Mouse (Mus musculus): Measurements from ENCODE around the gene Rab5c. TPM values are rescaled to one million over a fixed set of nuclear protein-coding genes. Genes with fewer than 3 reads are reported as not detected.

Rab5c gene
- polyA plus RNA-seq, 1 experiment from 2014 or later = 23.4 TPM

DNA sequence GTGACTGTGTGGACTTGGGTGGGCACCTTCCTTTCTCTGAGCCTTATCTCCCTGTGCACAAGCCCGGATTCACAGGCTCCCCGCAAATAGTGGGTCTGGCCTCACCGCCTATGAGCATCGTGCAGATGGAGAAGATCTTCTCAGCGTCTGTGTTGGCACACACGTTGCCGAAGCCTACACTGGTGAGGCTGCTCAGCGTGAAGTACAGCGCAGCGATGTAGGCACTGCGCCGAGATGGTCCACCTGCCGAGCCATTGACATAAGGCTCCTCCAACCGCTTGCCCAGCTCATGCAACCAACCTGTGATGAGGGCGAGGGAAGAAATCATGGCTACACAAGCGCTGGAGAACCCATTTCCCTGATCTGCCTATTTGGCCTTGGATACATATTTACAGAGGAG is 12.1 kb upstream of the Rab5c start:
- Histone ChIP-seq H3K36me3 (peaks cover 8% of the 10 kb centered on the region), H3K4me1 (no peaks in the 10 kb centered on the region), H3K4me3 (no peak overlapping the region), H3K9ac (replicated peaks) (no peak overlapping the region), H3K27ac (replicated peaks) (no peak overlapping the region), H3K4me2 (replicated peaks) (no peak overlapping the region), H3K9me3 (no peaks in the 10 kb centered on the region), H3K27me3 (peaks cover 32% of the 10 kb centered on the region)
- ATAC-seq (ENCODE audit: low FRiP score, low read depth) = no peak
- 92% methylated on average over 16 of the region's 16 CpGs for WGBS

DNA sequence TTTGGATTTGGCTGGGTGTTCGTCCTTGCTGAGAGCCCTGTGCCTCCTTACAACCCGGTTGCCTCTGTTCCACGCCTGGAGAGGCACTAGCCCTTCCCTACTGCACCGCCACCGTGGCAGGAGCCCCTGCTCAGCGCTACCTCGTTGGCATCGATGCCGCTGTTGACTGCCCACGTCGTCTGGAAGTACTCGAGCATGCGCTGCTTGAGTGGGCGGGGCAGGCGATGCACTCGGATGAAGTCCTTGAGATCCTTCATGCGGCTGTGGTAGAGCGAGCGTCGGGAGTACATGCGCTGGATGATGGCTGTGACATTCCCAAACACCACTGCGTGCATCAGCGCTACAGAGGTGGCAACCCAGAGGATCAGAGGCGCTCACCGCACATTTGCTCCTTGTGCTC is 11.5 kb upstream of the Rab5c start:
- H3K36me3 ChIP-seq = peaks cover 10% of the 10 kb centered on the region
- H3K27me3 ChIP-seq = peaks cover 32% of the 10 kb centered on the region
- no peak overlapping the region for H3K27ac ChIP-seq (replicated peaks)
- no peaks in the 10 kb centered on the region for H3K4me1 ChIP-seq
- 59% methylated on average over 25 of the region's 25 CpGs for WGBS
- no peak overlapping the region for H3K4me3 ChIP-seq
- no peak for ATAC-seq (ENCODE audit: low FRiP score, low read depth)
- H3K4me2 ChIP-seq (replicated peaks) = no peak overlapping the region
- H3K9me3 ChIP-seq = no peaks in the 10 kb centered on the region
- H3K9ac ChIP-seq (replicated peaks) = no peak overlapping the region

DNA sequence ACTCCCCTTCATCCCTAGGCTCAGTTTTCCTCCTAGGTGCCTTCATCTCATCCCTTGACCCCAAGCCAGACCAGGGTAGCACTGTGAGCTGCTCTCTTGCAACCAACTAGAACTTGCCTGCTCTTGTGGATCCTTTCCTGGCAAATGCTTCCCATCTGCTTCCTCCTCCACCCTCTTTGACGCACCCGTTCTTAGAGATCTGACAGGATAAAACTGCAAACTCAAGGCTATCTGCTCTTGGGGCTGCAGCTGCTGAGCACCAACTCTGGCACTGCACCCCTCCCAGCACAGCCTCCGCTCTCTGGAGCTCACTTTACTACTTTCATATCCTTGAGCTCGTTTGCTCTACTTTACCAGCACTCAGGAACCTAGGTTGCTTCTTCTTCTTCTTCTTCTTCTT is 10.6 kb upstream of the Rab5c start:
- Histone ChIP-seq H3K9me3 (no peaks in the 10 kb centered on the region), H3K4me2 (replicated peaks) (no peak overlapping the region), H3K27ac (replicated peaks) (no peak overlapping the region), H3K27me3 (peaks cover 30% of the 10 kb centered on the region), H3K4me1 (no peaks in the 10 kb centered on the region), H3K9ac (replicated peaks) (no peak overlapping the region), H3K36me3 (peaks cover 10% of the 10 kb centered on the region), H3K4me3 (no peak overlapping the region)
- 84% methylated on average over 4 of the region's 4 CpGs for WGBS
- ATAC-seq (ENCODE audit: low FRiP score, low read depth) = no peak

DNA sequence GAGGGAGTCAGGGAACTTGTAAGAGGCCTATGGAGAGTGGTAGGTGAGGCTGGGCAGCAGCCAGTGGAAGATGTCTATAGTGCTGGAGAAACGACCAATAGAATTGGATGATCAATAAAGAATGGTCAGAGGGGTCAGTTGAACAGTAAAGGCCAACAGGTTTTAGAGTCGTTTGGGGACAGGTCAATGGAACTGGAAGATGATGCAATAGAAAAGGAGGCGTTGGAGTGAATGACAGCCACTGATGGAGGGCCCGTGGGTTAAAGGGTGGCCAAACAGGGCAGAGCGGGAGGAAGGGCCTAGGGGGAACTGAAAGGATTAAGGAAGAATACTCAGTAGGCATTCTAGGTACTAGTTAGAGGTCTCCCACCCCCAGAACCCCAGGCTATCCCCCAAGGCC is 9.1 kb upstream of the Rab5c start:
- no peak for ATAC-seq (ENCODE audit: low FRiP score, low read depth)
- H3K9me3 ChIP-seq = no peaks in the 10 kb centered on the region
- no peak overlapping the region for H3K27ac ChIP-seq (replicated peaks)
- no peak overlapping the region for H3K4me3 ChIP-seq
- no peaks in the 10 kb centered on the region for H3K4me1 ChIP-seq
- peaks cover 30% of the 10 kb centered on the region for H3K27me3 ChIP-seq
- H3K9ac ChIP-seq (replicated peaks) = no peak overlapping the region
- no peak overlapping the region for H3K4me2 ChIP-seq (replicated peaks)
- peaks cover 10% of the 10 kb centered on the region for H3K36me3 ChIP-seq
- 74% methylated on average over 5 of the region's 5 CpGs for WGBS

DNA sequence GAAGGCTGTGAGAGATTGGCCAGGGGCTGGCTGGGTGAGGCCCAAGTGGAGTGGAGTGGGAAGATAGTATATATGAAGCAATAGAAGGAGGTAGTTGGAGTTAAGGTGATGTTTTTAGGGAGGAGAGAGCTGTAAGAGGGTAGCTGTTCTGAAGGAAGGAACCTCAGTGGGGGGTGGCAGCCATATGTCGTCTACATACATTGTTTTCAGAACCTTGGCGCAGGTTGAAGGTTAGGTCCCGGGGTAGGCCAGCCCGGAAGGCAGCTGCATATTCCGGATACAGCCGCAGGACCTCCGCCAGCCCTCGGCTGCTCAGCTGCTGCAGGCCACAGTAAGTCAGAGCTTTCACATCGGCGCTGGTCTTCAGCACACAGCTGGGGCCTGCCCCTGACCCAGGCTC is 8.5 kb upstream of the Rab5c start:
- 87% methylated on average over 10 of the region's 10 CpGs for WGBS
- no peak for ATAC-seq (ENCODE audit: low FRiP score, low read depth)

DNA sequence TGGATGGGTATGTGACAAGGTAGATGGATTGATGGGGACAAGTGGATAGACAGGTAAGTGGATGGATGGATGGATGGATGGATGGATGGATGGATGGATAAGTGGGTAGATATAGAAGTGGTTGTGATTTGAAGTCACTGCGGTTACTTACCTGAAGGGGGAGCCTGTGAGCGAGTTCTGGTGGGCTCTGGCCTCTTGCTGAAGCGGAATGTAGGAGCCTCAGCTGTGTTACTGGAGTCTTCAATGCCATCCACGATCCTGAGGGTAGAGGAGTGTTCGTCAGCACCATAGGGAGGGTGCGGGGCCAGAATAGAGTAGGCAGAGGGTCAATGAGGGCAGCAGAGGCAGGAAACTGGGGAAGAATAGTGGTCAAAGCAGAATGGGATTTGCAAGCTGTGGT is 7.1 kb upstream of the Rab5c start:
- H3K27ac ChIP-seq (replicated peaks) = no peak overlapping the region
- WGBS = 15% methylated on average over 6 of the region's 6 CpGs
- H3K9me3 ChIP-seq = no peaks in the 10 kb centered on the region
- H3K4me3 ChIP-seq = no peak overlapping the region
- peaks cover 24% of the 10 kb centered on the region for H3K27me3 ChIP-seq
- H3K36me3 ChIP-seq = peaks cover 6% of the 10 kb centered on the region; the same call in 1 of the 2 replicates
- ATAC-seq (ENCODE audit: low FRiP score, low read depth) = no peak
- no peak overlapping the region for H3K9ac ChIP-seq (replicated peaks)
- no peaks in the 10 kb centered on the region for H3K4me1 ChIP-seq
- no peak overlapping the region for H3K4me2 ChIP-seq (replicated peaks)

More for the DNA sequence above, 8.5 kb upstream of the Rab5c start:
- Histone ChIP-seq H3K27me3 (peaks cover 29% of the 10 kb centered on the region), H3K9me3 (no peaks in the 10 kb centered on the region), H3K4me2 (replicated peaks) (no peak overlapping the region), H3K4me1 (no peaks in the 10 kb centered on the region), H3K27ac (replicated peaks) (no peak overlapping the region), H3K9ac (replicated peaks) (no peak overlapping the region), H3K4me3 (no peak overlapping the region), H3K36me3 (peaks cover 6% of the 10 kb centered on the region)

DNA sequence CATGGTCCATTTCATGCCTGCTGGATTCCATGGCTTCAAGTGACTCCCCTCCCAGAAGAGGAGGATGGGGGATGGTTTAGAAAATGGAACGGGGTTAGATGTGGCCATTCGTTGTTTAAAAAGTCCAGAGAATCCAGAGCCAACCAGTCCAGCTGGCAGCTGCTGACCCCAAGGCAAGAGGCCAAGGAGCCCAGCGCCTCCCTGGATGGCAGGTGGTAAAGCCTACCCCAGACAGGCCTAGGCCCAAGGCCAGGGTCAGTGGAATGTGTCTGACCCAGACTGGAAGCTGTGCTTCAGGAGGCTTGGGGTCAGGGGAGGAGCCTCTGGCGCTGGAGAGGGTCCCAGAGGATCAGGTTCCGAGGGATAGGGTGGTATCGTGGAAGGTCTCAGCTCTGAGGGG is 3.3 kb upstream of the Rab5c start:
- peaks cover 3% of the 10 kb centered on the region; the same call in 1 of the 2 replicates for H3K27me3 ChIP-seq
- no peak for ATAC-seq (ENCODE audit: low FRiP score, low read depth)
- H3K4me1 ChIP-seq = peaks cover 16% of the 10 kb centered on the region
- no peaks in the 10 kb centered on the region for H3K9me3 ChIP-seq
- H3K4me2 ChIP-seq (replicated peaks) = no peak overlapping the region
- no peak overlapping the region for H3K4me3 ChIP-seq
- peaks cover 6% of the 10 kb centered on the region; the same call in 1 of the 2 replicates for H3K36me3 ChIP-seq
- WGBS = 76% methylated on average over 6 of the region's 6 CpGs
- H3K9ac ChIP-seq (replicated peaks) = no peak overlapping the region
- no peak overlapping the region for H3K27ac ChIP-seq (replicated peaks)

DNA sequence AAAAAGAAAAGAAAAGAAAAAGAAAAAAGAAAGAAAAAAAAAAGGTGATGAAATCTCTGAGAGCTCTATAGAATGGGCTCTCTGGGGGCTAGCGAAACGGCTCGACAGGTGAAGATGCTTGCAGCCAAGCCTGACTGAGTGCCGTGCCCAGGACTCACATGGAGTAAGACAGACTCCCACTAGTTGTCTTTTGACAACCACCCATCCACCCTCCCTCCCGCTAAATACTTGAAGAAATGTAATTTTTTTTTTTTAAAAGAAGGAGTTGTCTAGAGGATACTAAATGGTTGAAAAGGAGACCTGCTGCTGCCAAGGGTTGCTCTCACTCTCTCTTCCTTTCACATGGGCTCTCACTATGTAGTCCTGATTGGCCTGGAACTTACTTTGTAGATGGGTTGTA is 734 bp upstream of the Rab5c start:
- Histone ChIP-seq H3K4me2 (replicated peaks) (peak overlapping the region; percentile 97), H3K9ac (replicated peaks) (peak overlapping the region; percentile 93; the same call in 1 of the 2 replicates), H3K27me3 (peaks cover 3% of the 10 kb centered on the region; the same call in 1 of the 2 replicates), H3K9me3 (no peaks in the 10 kb centered on the region), H3K4me3 (peak overlapping the region; percentile 96), H3K27ac (replicated peaks) (no peak overlapping the region), H3K4me1 (peaks cover 23% of the 10 kb centered on the region), H3K36me3 (0 out of 2 replicates have a peak, but pooled peaks cover 3% of the 10 kb centered on the region)
- ATAC-seq (ENCODE audit: low FRiP score, low read depth) = no peak
- WGBS = 18% methylated on average over 5 of the region's 5 CpGs

DNA sequence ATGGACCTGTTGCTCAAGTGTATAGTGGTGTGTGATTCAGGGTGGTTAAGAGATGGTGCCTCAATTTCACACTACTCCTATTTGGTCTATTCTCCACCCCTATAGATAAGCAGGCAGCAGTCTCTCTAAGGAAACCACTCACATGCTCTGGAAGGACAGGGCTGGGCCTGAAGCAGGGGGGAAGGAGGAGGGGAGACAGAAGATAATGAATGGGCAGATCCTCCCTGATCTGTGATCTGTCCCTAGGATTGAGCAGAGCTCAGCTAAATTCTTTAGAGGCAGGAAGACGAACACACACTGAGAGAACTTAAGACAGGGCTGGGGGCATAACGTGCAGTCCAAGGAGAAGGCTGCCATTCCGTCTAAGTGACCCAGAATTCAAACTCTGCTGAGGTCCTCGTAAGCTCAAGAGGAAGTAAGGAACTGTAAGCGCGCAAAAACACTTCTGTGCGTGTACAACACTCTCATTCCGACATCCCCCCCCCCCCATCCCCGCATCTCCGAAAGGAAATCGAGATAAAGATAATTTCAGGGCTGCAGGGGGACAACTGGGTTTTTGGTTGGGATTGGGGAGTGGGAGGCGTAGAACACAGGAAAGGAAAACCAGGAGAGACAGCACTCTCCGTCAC is 796 bp downstream of the Rab5c start:
- Histone ChIP-seq H3K27me3 (peaks cover 3% of the 10 kb centered on the region; the same call in 1 of the 2 replicates), H3K4me1 (peaks cover 23% of the 10 kb centered on the region), H3K9ac (replicated peaks) (peak overlapping the region; percentile 93), H3K9me3 (no peaks in the 10 kb centered on the region), H3K4me2 (replicated peaks) (peak overlapping the region; percentile 97), H3K27ac (replicated peaks) (no peak overlapping the region), H3K36me3 (peaks cover 16% of the 10 kb centered on the region), H3K4me3 (peak overlapping the region; percentile 96)
- WGBS = 5% methylated on average over 13 of the region's 13 CpGs
- ATAC-seq (ENCODE audit: low FRiP score, low read depth) = no peak

DNA sequence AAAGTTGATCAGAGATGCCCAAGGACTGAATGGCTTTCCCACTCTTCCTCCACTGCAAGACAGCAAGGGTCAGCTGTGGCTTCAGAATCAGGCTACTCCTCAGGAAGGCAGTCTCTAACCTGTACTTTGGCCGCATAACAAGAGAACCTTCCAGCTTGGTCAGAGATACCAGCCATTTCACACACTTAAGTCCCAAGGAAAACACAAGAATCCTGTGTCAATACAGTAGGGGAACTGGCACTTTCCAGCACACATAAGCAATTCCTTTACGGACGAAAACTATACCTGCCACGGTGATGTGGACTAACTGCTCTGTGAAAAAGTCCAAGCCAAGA is 1.3 kb downstream of the Rab5c start:
- peaks cover 23% of the 10 kb centered on the region for H3K4me1 ChIP-seq
- H3K9ac ChIP-seq (replicated peaks) = peak overlapping the region; percentile 93; the same call in 1 of the 2 replicates
- 81% methylated on average over 4 of the region's 4 CpGs for WGBS
- peak overlapping the region; percentile 97 for H3K4me2 ChIP-seq (replicated peaks)
- no peak for ATAC-seq (ENCODE audit: low FRiP score, low read depth)
- no peaks in the 10 kb centered on the region for H3K9me3 ChIP-seq
- peaks cover 3% of the 10 kb centered on the region; the same call in 1 of the 2 replicates for H3K27me3 ChIP-seq
- peak overlapping the region; percentile 96 for H3K4me3 ChIP-seq
- H3K36me3 ChIP-seq = peaks cover 17% of the 10 kb centered on the region
- no peak overlapping the region for H3K27ac ChIP-seq (replicated peaks)

DNA sequence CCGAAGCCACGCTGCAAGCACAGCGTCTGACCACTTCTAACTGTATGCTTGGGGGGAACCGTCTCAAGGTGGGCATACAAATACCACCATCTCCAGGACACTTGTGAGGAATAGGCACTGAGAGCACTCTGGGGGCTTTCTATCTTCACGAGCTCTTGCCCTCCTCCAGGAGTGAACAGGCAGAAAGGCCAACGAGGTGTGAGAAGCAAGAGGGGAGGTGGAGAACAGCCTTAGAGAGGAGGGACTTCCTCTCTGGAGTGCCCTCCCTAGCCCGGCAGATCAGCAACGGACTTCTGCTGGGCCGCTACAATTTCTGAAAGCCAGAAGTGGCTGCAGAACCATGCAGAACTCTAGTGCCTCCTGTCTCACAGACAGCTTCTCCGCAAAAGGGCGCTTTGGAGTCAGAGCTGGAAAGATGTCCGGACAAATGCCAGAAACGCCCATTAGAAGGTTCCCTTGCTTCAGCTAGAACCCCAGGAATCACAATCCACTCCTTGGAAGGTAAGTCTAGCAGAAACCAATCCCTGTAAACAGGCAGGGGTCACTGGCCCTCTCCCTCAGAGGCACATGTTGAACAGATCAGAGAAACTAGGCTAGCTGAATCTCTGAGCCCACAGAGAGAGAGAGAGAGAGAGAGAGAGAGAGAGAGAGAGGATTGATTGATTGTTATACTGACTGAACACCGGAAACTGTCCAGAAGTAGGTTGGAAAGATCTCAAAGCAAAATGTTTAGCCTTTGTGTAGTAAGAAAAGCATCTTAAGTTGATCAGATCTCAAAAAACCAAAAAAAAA is 1.9 kb downstream of the Rab5c start:
- Histone ChIP-seq H3K4me2 (replicated peaks) (no peak overlapping the region), H3K9ac (replicated peaks) (no peak overlapping the region; the same call in 1 of the 2 replicates), H3K4me3 (no peak overlapping the region), H3K9me3 (no peaks in the 10 kb centered on the region), H3K4me1 (peaks cover 23% of the 10 kb centered on the region), H3K27me3 (no peaks in the 10 kb centered on the region), H3K27ac (replicated peaks) (no peak overlapping the region), H3K36me3 (peaks cover 13% of the 10 kb centered on the region)
- 81% methylated on average over 14 of the region's 14 CpGs for WGBS
- no peak for ATAC-seq (ENCODE audit: low FRiP score, low read depth)

DNA sequence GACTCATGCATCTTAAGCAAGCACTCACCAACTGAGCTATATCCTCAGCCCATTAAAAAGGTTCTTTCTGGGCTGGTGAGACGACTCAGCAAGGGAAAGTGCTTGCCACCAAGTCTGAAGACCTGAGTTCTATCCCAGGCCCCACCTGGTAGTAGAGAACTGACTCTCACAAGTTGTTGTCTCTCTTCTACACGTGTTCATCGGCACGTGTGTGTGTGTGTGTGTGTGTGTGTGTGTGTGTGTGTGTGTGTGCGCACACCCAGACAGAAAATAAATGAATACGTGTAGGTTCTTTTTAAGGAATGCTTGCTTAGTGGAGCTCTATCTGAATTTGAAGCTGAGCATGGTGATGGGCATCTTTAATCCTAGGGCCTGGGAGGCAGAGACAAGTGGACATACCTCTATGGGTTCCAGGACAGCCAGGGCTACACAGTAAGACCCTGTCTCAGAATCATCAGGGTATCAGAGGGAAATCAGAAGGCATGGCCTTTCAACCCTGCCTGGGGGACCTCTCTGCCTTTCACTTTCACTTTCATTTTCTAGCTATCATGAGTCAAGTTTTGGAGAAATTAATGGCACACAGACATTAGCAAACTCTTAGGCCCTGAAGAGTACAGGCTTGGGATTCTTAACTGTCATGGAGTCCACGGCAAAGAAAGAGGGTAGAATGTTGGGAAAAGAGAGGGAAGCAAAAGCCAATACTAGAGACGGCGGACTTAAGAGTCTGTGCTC is 2.7 kb downstream of the Rab5c start:
- Histone ChIP-seq H3K27me3 (no peaks in the 10 kb centered on the region), H3K4me3 (no peak overlapping the region), H3K4me1 (peaks cover 23% of the 10 kb centered on the region), H3K4me2 (replicated peaks) (no peak overlapping the region), H3K9me3 (no peaks in the 10 kb centered on the region), H3K27ac (replicated peaks) (no peak overlapping the region), H3K36me3 (peaks cover 13% of the 10 kb centered on the region), H3K9ac (replicated peaks) (no peak overlapping the region)
- WGBS = 94% methylated on average over 9 of the region's 9 CpGs
- no peak for ATAC-seq (ENCODE audit: low FRiP score, low read depth)
